Mouse (Mus musculus) adrenal gland (tissue): ENCODE data around the gene Ggt5.

Experiments used
- intact Hi-C: fragments of 180-260 bp; cut with DNase I; formaldehyde crosslinking; loops from one replicate; pipeline ENCODE4 v1.15.1; 2025

The Ggt5 gene

DNA sequence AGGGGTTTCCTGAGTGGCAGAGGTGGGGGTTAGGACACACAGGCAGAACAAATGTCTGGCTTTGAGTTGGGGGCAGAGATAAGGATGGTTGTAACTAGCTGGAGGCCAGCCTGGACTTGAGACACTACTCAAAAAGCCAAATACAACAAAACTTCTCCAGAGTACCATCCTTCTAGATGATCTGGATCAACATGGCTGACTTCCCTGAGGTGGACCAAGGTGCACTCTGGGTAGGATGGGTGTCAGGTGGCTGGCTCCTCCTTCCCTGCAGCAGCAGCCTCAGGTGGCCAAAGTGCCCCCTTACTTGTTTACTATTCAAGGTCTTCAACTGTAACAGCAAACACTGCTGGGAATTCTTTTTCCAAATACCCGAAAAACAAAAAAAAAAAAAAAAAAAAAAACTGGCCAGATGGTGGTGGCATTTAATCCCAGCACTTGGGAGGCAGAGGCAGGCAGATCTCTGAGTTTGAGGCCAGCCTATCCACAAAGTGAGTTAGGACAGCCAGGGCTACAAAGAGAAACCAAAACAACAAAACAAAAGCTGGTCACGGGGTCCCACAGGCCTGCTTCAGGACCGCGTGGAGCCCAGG is 60.4 kb downstream of the Ggt5 start:
- intact Hi-C loops = no loop called here

DNA sequence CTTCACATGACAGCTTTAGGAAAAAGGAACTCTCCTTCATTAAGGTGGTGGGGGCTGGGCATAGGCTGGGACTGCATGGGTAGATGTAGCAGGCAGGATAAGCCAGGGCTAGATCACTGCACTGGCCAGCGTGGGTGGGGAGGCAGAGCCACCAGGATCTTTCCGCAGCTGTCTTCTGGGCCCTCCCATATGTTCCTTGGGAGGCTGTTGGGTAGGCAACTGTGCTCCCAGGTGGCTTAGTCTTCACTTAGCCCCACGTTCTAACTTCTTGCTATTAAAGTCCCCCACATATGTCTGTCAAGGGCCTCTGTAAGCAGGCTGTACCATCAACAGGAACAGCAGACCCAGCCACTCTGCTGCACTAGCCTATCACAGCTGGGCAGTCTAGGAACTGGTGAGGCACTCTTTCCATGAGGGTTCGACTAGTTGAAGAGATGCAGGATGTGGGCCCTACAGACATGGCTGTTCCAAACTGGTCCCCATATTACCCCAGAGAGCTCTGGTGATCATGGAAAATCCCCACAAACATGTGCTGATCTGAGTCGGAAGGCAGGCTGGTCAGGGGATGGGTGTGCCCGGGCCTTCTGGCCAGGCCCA is 61.3 kb downstream of the Ggt5 start:
- intact Hi-C loops = no loop called here

DNA sequence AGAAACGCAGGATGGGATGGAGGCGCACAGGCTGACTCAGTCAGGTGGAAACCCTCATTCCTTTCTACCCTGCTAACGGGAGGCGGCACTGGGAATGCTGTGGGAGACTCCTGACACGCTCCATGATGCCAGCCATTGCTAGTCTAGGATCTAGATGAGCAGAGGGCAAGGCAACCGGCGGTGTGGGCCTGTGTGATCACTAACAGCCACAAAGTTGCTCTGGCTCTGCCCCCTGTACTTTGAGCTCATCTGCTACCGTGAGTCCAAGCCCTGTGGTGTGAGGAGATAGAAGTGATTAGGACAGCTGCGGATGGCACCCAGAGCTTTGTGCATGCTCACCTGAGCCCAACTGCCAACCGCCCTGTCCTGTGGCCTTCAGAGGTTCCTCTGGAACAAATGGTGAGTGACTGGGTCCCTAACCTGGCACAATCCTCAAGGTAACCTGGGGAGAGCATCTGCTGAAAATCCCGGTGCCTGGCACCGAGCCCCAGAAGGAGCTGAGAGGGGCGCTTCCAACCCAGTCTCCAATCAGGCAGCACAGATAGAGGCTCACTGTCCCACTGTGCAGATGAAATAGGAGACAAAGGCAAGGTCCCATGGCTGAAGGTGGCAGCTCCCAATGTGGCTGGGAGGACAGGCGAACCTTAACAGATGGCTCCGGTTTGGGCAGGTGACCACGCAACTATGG is 62.4 kb downstream of the Ggt5 start:
- intact Hi-C loops = no loop called here

DNA sequence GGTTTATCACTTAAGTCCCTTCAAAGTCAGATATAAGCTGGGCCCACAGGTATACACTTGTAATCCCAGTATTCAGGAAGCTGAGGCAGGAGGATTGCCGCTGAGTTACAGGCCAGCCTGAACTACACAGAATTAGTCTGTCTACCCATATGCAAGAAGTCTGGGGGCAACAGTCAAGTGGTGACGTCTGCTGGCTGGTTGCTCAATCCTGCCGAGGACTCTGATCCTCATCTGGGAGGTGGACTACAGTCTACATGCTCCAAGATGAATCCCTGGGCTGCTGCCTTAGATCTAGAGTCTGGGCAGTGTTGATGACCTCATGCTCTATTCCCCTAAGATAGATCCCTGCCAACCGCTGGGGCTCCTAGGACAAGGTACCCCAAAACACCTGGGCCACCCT is 64.9 kb downstream of the Ggt5 start:
- intact Hi-C loops = no loop called here

DNA sequence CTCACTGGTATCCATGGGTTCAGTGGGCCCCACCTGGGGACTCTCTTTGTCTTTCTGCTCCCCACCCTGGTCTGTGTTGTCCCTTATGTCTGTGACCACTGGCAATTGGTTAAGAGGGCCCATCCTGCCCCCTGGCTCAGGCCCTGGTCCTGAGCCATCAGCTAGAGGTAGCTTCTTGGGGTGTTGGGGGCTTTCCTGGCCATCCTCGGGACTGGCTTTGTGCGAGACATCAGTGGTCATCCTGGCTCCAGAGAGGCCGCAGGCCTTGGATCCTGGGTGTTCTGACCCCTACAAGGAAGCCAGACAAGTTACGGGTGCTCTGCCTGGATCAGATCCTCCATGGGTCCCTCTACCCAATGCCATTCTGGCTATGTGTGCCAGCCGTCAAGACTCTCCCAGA is 68.0 kb downstream of the Ggt5 start:
- intact Hi-C loops = no loop called here

DNA sequence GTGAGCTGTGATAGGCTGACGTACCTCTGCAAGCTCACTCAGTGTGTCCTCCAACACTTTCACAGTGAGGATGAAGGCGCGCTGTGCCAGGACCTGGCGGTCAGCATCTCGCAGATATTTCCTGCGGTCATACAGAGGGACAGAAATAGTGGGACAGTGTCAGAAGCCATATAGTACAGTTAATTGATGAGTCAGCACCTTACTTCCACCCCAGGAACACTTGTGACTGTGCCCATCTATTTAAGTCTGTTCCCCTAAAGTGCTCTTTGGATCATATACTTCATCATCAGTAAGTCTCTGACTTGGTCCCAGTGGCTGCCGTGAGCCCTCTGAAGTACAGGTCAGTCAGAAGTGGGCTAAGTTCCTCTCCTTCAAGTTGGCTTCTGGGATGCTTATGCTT is 68.6 kb downstream of the Ggt5 start:
- intact Hi-C loops = no loop called here

DNA sequence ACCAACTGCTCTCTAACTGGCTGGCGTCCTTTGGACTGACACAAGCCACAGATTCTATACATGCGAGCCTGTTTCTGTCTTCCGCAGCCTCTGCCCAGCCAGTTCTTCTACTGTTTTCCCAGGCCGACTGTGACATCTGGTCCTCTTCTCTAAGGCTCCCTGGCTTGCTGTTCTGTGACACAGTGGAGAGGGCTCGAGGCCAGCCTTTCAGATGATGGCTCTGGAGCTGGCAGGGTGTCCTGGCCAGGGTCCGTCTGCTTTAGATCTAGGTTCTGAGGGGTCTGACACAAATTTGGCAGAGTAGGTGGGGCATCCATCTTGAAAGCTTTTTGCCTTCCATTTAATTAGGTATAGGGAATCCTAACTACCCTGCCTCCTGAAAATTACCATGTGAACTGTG is 72.2 kb downstream of the Ggt5 start:
- intact Hi-C loops = no loop called here

DNA sequence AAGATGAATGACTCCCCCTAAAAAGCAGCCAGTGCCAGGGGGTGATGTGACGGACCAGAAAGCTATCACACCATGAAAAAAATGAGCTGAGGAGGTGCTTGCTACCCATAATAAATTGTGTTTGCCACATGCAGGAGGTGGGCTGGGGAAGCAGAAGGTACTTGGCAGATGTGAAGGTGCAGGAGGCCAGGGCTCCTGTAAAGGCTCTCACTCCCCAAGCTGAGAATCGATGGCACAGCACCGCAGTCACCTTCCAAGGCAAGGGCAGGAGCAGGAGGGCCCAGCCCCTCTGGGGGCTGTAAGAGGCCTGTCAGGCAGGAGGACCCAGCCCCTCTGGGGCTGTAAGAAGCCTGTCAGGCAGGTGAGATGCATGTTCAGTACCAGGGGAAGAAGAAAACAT is 72.7 kb downstream of the Ggt5 start:
- intact Hi-C loops = no loop called here

DNA sequence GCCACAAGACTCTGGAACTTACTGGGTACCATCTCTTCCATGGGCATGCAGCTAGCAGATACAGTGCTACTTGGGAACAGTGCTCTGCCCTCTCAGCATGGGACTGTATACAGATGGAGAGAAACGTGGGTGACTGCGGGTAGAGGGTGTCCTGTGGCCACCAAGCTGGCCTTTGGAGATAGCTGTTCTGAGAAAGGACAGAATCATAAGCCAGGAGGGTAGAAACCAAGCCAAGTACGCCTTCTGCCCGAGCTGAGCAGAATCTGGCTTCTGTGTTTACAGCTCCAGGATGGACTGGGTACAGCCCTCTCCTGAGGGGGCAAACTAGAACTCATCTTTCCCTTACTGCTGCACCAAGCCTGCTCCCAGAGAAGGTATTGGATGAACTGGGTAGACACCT is 73.4 kb downstream of the Ggt5 start:
- intact Hi-C loops = no loop called here

DNA sequence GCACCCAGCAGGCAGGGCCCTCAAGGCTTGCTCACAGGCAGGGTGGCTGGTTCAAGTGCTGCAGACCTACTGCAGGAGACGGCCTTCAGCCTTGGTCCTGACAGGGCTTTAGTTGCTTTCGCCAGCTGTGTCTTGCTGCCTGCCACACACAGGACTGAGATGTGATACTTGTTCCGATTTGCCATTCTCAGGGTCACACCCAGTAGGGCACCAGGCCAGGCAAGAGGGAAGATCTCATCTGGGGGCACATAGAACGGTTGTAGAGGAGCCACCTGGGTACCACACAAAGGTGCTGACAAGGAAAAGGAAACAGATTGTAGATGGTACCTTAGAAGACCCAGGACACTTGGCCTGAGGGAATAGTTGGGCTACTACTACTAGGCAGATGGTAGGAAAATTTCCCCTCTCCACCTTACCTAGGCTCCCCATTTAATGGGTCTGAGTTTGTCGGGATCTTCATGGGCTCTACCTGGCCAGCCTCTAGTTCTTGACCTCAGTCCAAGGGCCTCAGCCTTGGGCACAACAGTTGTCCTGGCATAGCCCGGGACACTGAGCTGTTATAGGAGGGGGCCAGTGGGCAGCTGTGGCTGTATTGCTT is 75.6 kb downstream of the Ggt5 start:
- intact Hi-C loops = no loop called here

DNA sequence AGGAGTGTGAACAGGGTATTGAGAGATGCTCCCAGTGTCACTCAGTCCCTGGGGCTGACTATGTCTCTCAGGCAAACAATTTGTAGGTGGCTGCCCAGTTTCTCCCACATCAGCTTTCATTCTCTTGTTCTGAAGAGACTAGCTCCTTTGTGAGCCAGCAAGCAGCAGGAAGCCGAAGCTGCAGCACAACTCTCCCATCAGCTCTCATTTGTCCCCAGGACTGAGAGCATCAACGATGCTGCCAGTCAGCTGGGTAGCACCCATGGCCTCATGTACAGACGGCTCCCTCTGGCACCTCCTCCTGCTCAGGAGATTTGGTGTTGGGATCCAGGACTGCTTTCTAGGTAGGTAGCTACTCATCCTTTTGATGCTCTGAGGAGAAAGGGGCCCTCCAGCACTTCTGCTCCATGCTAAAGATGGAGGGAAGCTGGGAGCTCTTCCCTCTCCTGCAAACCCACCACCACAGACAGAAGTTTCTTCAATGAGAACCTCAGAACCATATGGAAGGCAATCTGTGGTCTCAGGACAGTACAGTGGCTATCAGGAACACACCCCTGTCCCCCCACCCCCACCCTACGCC is 77.4 kb downstream of the Ggt5 start:
- intact Hi-C loops = no loop called here
